Mouse (Mus musculus) erythroblast, embryonic 14.5 days (primary cell): ENCODE results near the gene 3110009E18Rik. TPM values are rescaled to one million over a fixed set of nuclear protein-coding genes. Genes with fewer than 3 reads are reported as not detected.

Source experiments
- H3K27me3 ChIP-seq: 2 replicates; pipeline ENCODE4 v1.6.1; 2012; ENCODE audit warnings: inconsistent platforms; ENCODE audit not compliant: control insufficient read depth
- H3K36me3 ChIP-seq: 2 replicates; pipeline ENCODE4 v1.6.1; 2012; ENCODE audit warnings: mild to moderate bottlenecking, inconsistent platforms; ENCODE audit not compliant: control insufficient read depth
- H3K4me1 ChIP-seq: 2 replicates; pipeline ENCODE4 v1.6.1; 2012; ENCODE audit warnings: inconsistent platforms; ENCODE audit not compliant: control insufficient read depth
- H3K4me3 ChIP-seq: replicated peaks from 2 replicates; pipeline ENCODE3; 2012; ENCODE audit warnings: moderate library complexity, mild to moderate bottlenecking, inconsistent platforms
- H3K9me3 ChIP-seq: 2 replicates; pipeline ENCODE4 v1.6.1; 2012; ENCODE audit warnings: low read length, inconsistent platforms, mixed read lengths; ENCODE audit not compliant: control insufficient read depth
- GATA1 ChIP-seq: IDR thresholded peaks from 2 replicates; pipeline ENCODE4 v1.6.1; 2012; ENCODE audit warnings: low read length, inconsistent platforms, mixed read lengths
- TAL1 ChIP-seq: IDR thresholded peaks from 3 replicates; pipeline ENCODE4 v1.6.1; 2012; ENCODE audit warnings: low read length, inconsistent platforms, mixed read lengths
- polyA plus RNA-seq: library from polyadenylated mRNA; stranded (reverse); fragments of >175 nt; gene quantifications from 2 replicates; pipeline ENCODE4 v1.2.3, GENCODE M21; 2012

Gene 3110009E18Rik
- polyA plus RNA-seq, 1 experiment = not detected

DNA sequence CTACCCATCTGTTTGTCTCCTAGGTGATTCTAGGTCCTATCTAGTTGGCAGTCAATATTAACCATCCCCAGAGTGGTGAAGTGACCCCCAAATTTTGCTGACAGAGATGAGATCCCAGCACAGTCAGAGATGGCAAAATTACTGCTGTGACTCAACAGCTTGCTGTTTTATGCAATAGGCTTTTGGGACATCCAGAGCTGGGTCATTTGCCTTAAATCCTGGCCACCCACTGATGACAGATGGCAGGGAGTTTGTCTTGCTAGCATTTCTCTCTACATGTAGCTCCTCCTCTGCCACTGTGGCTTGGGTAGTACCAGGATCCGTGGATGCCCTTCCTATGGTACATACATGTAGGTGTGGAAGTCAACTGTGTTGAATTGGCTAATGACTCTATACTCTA, 11.4 kb downstream of the 3110009E18Rik start:
- Histone ChIP-seq H3K4me1 (no peaks in the 10 kb centered on the region), H3K27me3 (no peaks in the 10 kb centered on the region), H3K36me3 (no peaks in the 10 kb centered on the region; the same call in 1 of the 2 replicates), H3K4me3 (no peak overlapping the region), H3K9me3 (no peaks in the 10 kb centered on the region)
- TF ChIP-seq GATA1 (no peak), TAL1 (no peak)

DNA sequence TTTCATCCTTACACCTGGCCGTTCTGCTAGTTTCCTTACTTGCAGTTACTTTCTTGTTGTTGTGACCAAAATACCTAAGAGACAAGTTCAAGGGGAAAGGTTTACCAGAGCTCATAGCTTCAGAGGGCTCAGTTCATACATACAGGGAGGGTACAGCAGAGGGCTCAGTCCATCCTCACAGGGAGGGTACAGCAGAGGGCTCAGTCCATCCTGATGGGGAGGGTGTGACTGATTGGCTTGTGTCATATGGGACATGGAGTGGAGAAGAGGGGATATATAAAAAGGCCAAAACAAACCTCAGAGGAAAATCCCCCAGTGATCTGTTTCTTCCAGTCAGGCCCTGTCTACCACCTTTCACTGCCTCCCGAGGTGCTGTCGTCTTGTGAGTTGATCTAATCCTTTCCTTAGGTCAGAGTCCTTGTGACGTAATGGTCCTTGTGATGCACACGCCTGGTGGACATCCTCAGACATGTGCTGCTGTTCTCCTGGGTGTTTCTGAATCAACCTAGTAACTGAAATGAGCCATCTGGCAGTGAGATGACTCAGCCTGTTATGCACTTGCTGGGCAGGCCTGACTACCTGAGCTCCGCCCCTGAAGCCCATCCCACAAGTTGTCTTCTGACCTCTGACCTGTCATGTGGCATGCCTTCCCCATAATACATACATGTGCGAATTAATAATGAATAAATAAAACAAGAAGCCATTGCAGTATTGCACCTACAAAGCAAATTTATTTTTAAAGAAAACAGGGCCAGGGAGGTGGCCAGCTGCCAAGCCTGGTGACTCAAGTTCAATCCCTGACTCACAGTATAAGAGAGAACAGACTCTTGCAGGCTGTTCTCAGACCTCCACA, 15.2 kb downstream of the 3110009E18Rik start:
- no peak for TF ChIP-seq GATA1
- TF ChIP-seq TAL1 = no peak
- Histone ChIP-seq H3K4me3 (no peak overlapping the region), H3K9me3 (no peaks in the 10 kb centered on the region), H3K27me3 (no peaks in the 10 kb centered on the region), H3K4me1 (no peaks in the 10 kb centered on the region), H3K36me3 (no peaks in the 10 kb centered on the region)

DNA sequence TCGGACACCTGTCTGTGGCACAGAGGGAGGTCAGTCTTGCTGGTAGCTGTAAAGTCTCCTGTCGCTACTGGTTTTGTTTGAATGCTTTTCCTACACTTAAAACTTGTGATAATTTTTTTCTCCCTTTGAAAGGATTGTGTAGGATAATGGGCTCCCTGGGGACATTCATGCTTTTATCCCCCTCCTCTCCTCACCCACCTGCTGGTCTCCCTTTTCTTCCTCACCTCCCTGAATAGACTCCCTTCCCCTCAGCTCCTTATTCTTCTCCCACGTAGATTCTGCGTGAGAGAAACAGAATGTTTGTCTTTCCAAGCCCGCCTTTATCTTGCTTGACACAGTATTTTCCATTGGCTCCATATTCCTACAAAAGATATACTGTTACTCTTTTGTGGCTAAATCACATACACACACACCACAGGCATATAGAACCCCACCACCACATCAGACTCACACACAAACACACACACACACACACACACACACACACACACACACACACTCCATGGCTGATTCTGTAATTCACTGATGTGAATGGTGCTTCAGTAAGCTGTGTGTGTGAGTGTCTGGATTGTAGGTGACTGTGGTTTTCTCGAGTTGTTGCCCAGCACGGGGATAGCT, 18.0 kb downstream of the 3110009E18Rik start:
- H3K4me1 ChIP-seq = no peaks in the 10 kb centered on the region
- no peaks in the 10 kb centered on the region for H3K27me3 ChIP-seq
- no peaks in the 10 kb centered on the region for H3K36me3 ChIP-seq
- no peak overlapping the region for H3K4me3 ChIP-seq
- H3K9me3 ChIP-seq = no peaks in the 10 kb centered on the region
- no peak for TF ChIP-seq GATA1
- TF ChIP-seq TAL1 = no peak

GRCm38 (mm10) chr1:120140144-120140693, 19.2 kb downstream of the 3110009E18Rik start:
- Histone ChIP-seq H3K36me3 (no peaks in the 10 kb centered on the region), H3K4me1 (no peaks in the 10 kb centered on the region), H3K9me3 (no peaks in the 10 kb centered on the region), H3K27me3 (no peaks in the 10 kb centered on the region), H3K4me3 (no peak overlapping the region)
- TF ChIP-seq GATA1 = no peak
- TF ChIP-seq TAL1 = no peak

GRCm38 (mm10) chr1:120142551-120142950, 21.6 kb downstream of the 3110009E18Rik start:
- TF ChIP-seq GATA1 (no peak), TAL1 (no peak)
- Histone ChIP-seq H3K4me1 (no peaks in the 10 kb centered on the region), H3K4me3 (no peak overlapping the region), H3K9me3 (no peaks in the 10 kb centered on the region), H3K36me3 (no peaks in the 10 kb centered on the region), H3K27me3 (no peaks in the 10 kb centered on the region)

GRCm38 (mm10) chr1:120145527-120146216, 24.7 kb downstream of the 3110009E18Rik start:
- no peaks in the 10 kb centered on the region for H3K9me3 ChIP-seq
- H3K4me3 ChIP-seq = no peak overlapping the region
- no peaks in the 10 kb centered on the region for H3K27me3 ChIP-seq
- TF ChIP-seq GATA1 = no peak
- no peak for TF ChIP-seq TAL1
- no peaks in the 10 kb centered on the region for H3K4me1 ChIP-seq
- H3K36me3 ChIP-seq = no peaks in the 10 kb centered on the region

DNA sequence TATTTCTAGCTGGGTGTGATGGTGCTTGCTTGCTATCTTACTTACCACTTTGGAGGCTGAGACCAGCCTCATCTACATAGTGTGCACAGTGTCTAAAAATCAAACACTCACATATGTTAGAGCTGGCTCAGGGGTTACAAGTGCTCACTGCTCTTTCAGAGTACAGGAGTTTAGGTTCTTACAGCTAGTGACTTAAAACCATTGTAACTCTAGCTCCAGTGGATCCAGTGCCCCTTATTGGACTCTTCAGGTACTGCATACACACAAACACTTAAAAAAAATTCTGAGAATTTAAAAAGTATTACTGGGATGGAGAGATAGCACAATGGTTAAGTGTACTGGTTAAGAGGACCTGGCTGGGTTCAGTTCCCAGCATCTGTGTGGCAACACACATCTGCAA, 26.0 kb downstream of the 3110009E18Rik start:
- no peaks in the 10 kb centered on the region for H3K4me1 ChIP-seq
- TF ChIP-seq GATA1 (no peak), TAL1 (no peak)

GRCm38 (mm10) chr1:120154232-120154631, 33.2 kb downstream of the 3110009E18Rik start:
- no peak for TF ChIP-seq GATA1
- TF ChIP-seq TAL1 = no peak
- H3K9me3 ChIP-seq = no peaks in the 10 kb centered on the region
- no peak overlapping the region for H3K4me3 ChIP-seq
- no peaks in the 10 kb centered on the region for H3K4me1 ChIP-seq
- peaks cover 3% of the 10 kb centered on the region for H3K36me3 ChIP-seq
- H3K27me3 ChIP-seq = no peaks in the 10 kb centered on the region

More for the DNA sequence above, 26.0 kb downstream of the 3110009E18Rik start:
- Histone ChIP-seq H3K27me3 (no peaks in the 10 kb centered on the region), H3K36me3 (peaks cover 3% of the 10 kb centered on the region), H3K9me3 (no peaks in the 10 kb centered on the region), H3K4me3 (no peak overlapping the region)

- Histone ChIP-seq H3K4me1 (no peaks in the 10 kb centered on the region), H3K4me3 (no peak overlapping the region), H3K27me3 (no peaks in the 10 kb centered on the region), H3K9me3 (no peaks in the 10 kb centered on the region), H3K36me3 (peaks cover 3% of the 10 kb centered on the region)
- TF ChIP-seq TAL1 (no peak), GATA1 (no peak)
Observed at GRCm38 (mm10) chr1:120155325-120155724, 34.3 kb downstream of the 3110009E18Rik start.
